Mouse (Mus musculus) midbrain, embryonic 10.5 days (tissue): Measurements from ENCODE around the gene Rnase10. TPM values are rescaled to one million over a fixed set of nuclear protein-coding genes. Genes with fewer than 3 reads are reported as not detected.

ENCODE experiments used
- DNase-seq: peaks from one replicate; pipeline ENCODE4 v3.0.0-alpha.2; 2017; ENCODE audit warnings: low spot score
- H3K27ac ChIP-seq: fragments of 300-500 bp; sonication (generic); replicated peaks from 2 replicates; pipeline ENCODE4 v1.5.1; 2016; ENCODE audit warnings: mild to moderate bottlenecking
- H3K27me3 ChIP-seq: fragments of 300-500 bp; sonication (generic); 2 replicates; pipeline ENCODE4 v1.6.1; 2016; ENCODE audit warnings: low read depth, mild to moderate bottlenecking; ENCODE audit not compliant: poor library complexity, severe bottlenecking
- H3K36me3 ChIP-seq: fragments of 300-500 bp; sonication (generic); 2 replicates; pipeline ENCODE4 v1.6.1; 2016; ENCODE audit warnings: mild to moderate bottlenecking, moderate library complexity
- H3K4me1 ChIP-seq: fragments of 300-500 bp; sonication (generic); 2 replicates; pipeline ENCODE4 v1.6.1; 2016
- H3K4me3 ChIP-seq: fragments of 300-500 bp; sonication (generic); 2 replicates; pipeline ENCODE4 v1.5.1; 2016; ENCODE audit warnings: mild to moderate bottlenecking, moderate library complexity
- H3K9me3 ChIP-seq: fragments of 300-500 bp; sonication (generic); replicated peaks from 2 replicates; pipeline ENCODE4 v1.6.1; 2016; ENCODE audit warnings: mild to moderate bottlenecking
- WGBS: fragments of 180-500 bp; shearing (Covaris S2); methylation state at CpG from one replicate; pipeline ENCODE4 v1.1.7; 2016; 5-methylcytosine and 5-hydroxymethylcytosine counted together
- polyA plus RNA-seq: library from polyadenylated mRNA; unstranded; fragments of >200 nt; fragmentation: Nextera tagmentation; extraction: Ambion mirVana; gene quantifications from 2 replicates; pipeline ENCODE4 v1.2.1, GENCODE M21; 2016

Gene Rnase10
- polyA plus RNA-seq, 1 experiment from 2014 or later, result not detected

GRCm38 (mm10) chr14:51024820-51025219 is 17.3 kb downstream of the Rnase10 start:
- Histone ChIP-seq H3K27me3 (no peaks in the 10 kb centered on the region), H3K36me3 (no peaks in the 10 kb centered on the region), H3K27ac (no peak overlapping the region), H3K4me1 (no peaks in the 10 kb centered on the region), H3K4me3 (no peak overlapping the region), H3K9me3 (no peaks in the 10 kb centered on the region)
- DNase-seq, result no peak
- WGBS, result 78% methylated on average over 1 of the region's 1 CpGs

- Histone ChIP-seq H3K27me3 (no peaks in the 10 kb centered on the region), H3K27ac (no peak overlapping the region), H3K4me3 (no peak overlapping the region), H3K9me3 (no peaks in the 10 kb centered on the region), H3K36me3 (no peaks in the 10 kb centered on the region), H3K4me1 (no peaks in the 10 kb centered on the region)
- peak; percentile 43 for DNase-seq
- WGBS, result 36% methylated on average over 5 of the region's 5 CpGs
Observed at GRCm38 (mm10) chr14:51026391-51027133, 19.0 kb downstream of the Rnase10 start.

- H3K36me3 ChIP-seq, result no peaks in the 10 kb centered on the region
- no peak overlapping the region for H3K27ac ChIP-seq
- 57% methylated on average over 3 of the region's 3 CpGs for WGBS
- H3K4me1 ChIP-seq, result no peaks in the 10 kb centered on the region
- H3K9me3 ChIP-seq, result no peaks in the 10 kb centered on the region
- H3K27me3 ChIP-seq, result no peaks in the 10 kb centered on the region
- DNase-seq, result no peak
- H3K4me3 ChIP-seq, result no peak overlapping the region
Observed at GRCm38 (mm10) chr14:51027387-51028155, 20.0 kb downstream of the Rnase10 start.

GRCm38 (mm10) chr14:51035206-51035605 is 27.7 kb downstream of the Rnase10 start:
- no peak overlapping the region for H3K27ac ChIP-seq
- WGBS, result 44% methylated on average over 1 of the region's 1 CpGs
- no peaks in the 10 kb centered on the region for H3K9me3 ChIP-seq
- no peaks in the 10 kb centered on the region for H3K36me3 ChIP-seq
- DNase-seq, result no peak
- H3K27me3 ChIP-seq, result no peaks in the 10 kb centered on the region
- H3K4me1 ChIP-seq, result no peaks in the 10 kb centered on the region
- no peak overlapping the region for H3K4me3 ChIP-seq

GRCm38 (mm10) chr14:51036214-51036613 is 28.7 kb downstream of the Rnase10 start:
- H3K4me3 ChIP-seq, result no peak overlapping the region
- H3K4me1 ChIP-seq, result no peaks in the 10 kb centered on the region
- H3K36me3 ChIP-seq, result no peaks in the 10 kb centered on the region
- WGBS, result 79% methylated on average over 4 of the region's 4 CpGs
- DNase-seq, result no peak
- H3K27me3 ChIP-seq, result no peaks in the 10 kb centered on the region
- H3K9me3 ChIP-seq, result no peaks in the 10 kb centered on the region
- no peak overlapping the region for H3K27ac ChIP-seq

GRCm38 (mm10) chr14:51041769-51042168 is 34.2 kb downstream of the Rnase10 start, which contains the start of gene Rnase9:
Gene Rnase9 (minus strand): TSS chr14:51041869.
- Histone ChIP-seq H3K9me3 (no peaks in the 10 kb centered on the region), H3K27ac (no peak within 1 kb of the TSS), H3K4me1 (no peaks in the 10 kb centered on the region), H3K4me3 (no peak within 1 kb of the TSS), H3K36me3 (no peaks in the 10 kb centered on the region), H3K27me3 (no peaks in the 10 kb centered on the region)
- 75% methylated on average over 6 of the region's 6 CpGs for WGBS
- DNase-seq, result no peak

GRCm38 (mm10) chr14:51047846-51048245 is 40.3 kb downstream of the Rnase10 start:
- H3K9me3 ChIP-seq, result no peaks in the 10 kb centered on the region
- no peak overlapping the region for H3K4me3 ChIP-seq
- WGBS, result 75% methylated on average over 5 of the region's 5 CpGs
- no peak for DNase-seq
- H3K27ac ChIP-seq, result no peak overlapping the region
- peaks cover 20% of the 10 kb centered on the region for H3K27me3 ChIP-seq
- H3K4me1 ChIP-seq, result peaks cover 7% of the 10 kb centered on the region
- no peaks in the 10 kb centered on the region for H3K36me3 ChIP-seq

GRCm38 (mm10) chr14:51050063-51050462 is 42.5 kb downstream of the Rnase10 start, which contains the start of gene Rnase11:
Gene Rnase11 (minus strand): TSS chr14:51050163.
- Histone ChIP-seq H3K27ac (no peak within 1 kb of the TSS), H3K4me3 (no peak within 1 kb of the TSS), H3K9me3 (no peaks in the 10 kb centered on the region), H3K36me3 (no peaks in the 10 kb centered on the region), H3K27me3 (peaks cover 23% of the 10 kb centered on the region), H3K4me1 (peaks cover 26% of the 10 kb centered on the region)
- DNase-seq, result no peak
- 88% methylated on average over 2 of the region's 2 CpGs for WGBS

GRCm38 (mm10) chr14:51051941-51052340 is 44.4 kb downstream of the Rnase10 start:
- no peak overlapping the region for H3K27ac ChIP-seq
- no peak overlapping the region for H3K4me3 ChIP-seq
- no peaks in the 10 kb centered on the region for H3K36me3 ChIP-seq
- DNase-seq, result no peak
- H3K27me3 ChIP-seq, result peaks cover 23% of the 10 kb centered on the region
- H3K9me3 ChIP-seq, result no peaks in the 10 kb centered on the region
- WGBS, result 80% methylated on average over 5 of the region's 5 CpGs
- peaks cover 27% of the 10 kb centered on the region for H3K4me1 ChIP-seq

- Histone ChIP-seq H3K4me3 (no peak overlapping the region), H3K36me3 (no peaks in the 10 kb centered on the region), H3K4me1 (peaks cover 30% of the 10 kb centered on the region), H3K9me3 (no peaks in the 10 kb centered on the region), H3K27ac (no peak overlapping the region), H3K27me3 (peaks cover 23% of the 10 kb centered on the region)
- 56% methylated on average over 5 of the region's 5 CpGs for WGBS
- DNase-seq, result no peak
Observed at GRCm38 (mm10) chr14:51053176-51053575, 45.6 kb downstream of the Rnase10 start.

- H3K27ac ChIP-seq, result peak overlapping the region; percentile 63
- no peaks in the 10 kb centered on the region for H3K9me3 ChIP-seq
- peaks cover 26% of the 10 kb centered on the region for H3K4me1 ChIP-seq
- 26% methylated on average over 13 of the region's 13 CpGs for WGBS
- peaks cover 23% of the 10 kb centered on the region for H3K27me3 ChIP-seq
- H3K4me3 ChIP-seq, result no peak overlapping the region
- peak; percentile 27 for DNase-seq
- no peaks in the 10 kb centered on the region for H3K36me3 ChIP-seq
Observed at GRCm38 (mm10) chr14:51054243-51055237, 47.0 kb downstream of the Rnase10 start.

GRCm38 (mm10) chr14:51057401-51057831 is 49.9 kb downstream of the Rnase10 start, which contains the start of gene Rnase12:
Gene Rnase12 (minus strand): TSS chr14:51057661.
- H3K4me3 ChIP-seq, result no peak within 1 kb of the TSS
- WGBS, result 78% methylated on average over 9 of the region's 9 CpGs
- peaks cover 22% of the 10 kb centered on the region; the same call in 1 of the 2 replicates for H3K27me3 ChIP-seq
- H3K9me3 ChIP-seq, result no peaks in the 10 kb centered on the region
- H3K4me1 ChIP-seq, result peaks cover 27% of the 10 kb centered on the region
- DNase-seq, result peak; percentile 9
- no peaks in the 10 kb centered on the region for H3K36me3 ChIP-seq
- no peak within 1 kb of the TSS for H3K27ac ChIP-seq
